Mouse (Mus musculus): ENCODE measurements around the gene Pde4b.

DNA sequence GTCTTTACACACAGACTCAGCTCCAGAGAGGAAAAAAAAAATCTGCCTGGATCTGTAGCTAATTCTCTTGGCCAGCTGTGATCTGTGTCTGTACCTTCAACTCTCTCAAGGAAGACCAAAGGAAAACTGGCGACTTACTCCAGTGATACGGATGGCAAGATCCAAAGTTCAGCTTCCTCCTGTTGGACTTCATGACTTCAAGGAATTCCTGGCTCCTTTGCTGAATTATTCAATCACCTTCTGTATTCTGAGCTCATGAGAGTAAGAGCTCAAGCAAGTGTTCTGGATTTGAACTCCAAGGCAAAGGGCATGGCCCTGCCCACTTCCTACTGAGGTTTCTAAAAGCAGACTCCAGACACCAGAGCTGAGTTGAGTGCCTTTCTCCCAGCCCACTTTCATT, 245.0 kb downstream of the Pde4b start:
- TF ChIP-seq ZC3H11A (IDR thresholded peaks at IDR 0.05; ENCODE audit: borderline replicate concordance, low read depth, low read length) (no peak), HCFC1 (IDR thresholded peaks at IDR 0.05; ENCODE audit: borderline replicate concordance, insufficient read depth, low read length) (no peak)
